ENCODE assay signal across 8 mouse cellular contexts in the genomic region with DNA sequence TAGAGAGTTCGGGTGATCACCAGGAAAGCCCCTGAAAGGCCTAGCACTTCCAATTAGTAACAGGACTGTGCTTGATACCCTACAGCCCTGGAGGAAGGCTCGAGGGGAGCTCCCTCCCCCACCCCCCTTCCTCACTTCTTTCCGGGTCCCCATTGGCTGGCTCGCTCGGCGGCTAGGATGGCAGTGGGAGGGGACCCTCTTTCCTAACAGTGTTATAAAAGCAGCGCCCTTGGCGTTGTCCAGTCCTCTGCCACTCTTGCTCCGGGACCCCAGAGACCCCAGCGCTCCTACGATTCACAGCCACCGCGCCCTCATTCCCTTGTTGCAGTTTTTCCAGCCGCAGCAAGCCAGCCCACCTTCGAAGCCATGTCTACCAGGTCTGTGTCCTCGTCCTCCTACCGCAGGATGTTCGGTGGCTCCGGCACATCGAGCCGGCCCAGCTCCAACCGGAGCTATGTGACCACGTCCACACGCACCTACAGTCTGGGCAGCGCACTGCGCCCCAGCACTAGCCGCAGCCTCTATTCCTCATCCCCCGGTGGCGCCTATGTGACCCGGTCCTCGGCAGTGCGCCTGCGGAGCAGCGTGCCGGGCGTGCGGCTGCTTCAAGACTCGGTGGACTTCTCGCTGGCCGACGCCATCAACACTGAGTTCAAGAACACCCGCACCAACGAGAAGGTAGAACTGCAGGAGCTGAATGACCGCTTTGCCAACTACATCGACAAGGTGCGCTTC. TPM values are rescaled to one million over a fixed set of nuclear protein-coding genes. Genes with fewer than 3 reads are reported as not detected.
A peak's percentile ranks its signal among the peaks of the same experiment; 100 is the strongest.
DNase-seq lines count a peak whose midpoint lies in the region; ATAC-seq and TF ChIP-seq lines count a peak whose summit lies in the region.

No protein-coding gene starts in this region.

- TF ChIP-seq POLR2A in limb, embryonic 14.5 days (IDR thresholded peaks at IDR 0.05; ENCODE audit: borderline replicate concordance, extremely low read depth, insufficient read depth, insufficient read length), result peak; percentile 96; the same call in 1 of the 2 replicates

- DNase-seq in layer of hippocampus, adult 2 months (ENCODE audit: low spot score in 2 of 2), result peak in 1 of 2 experiments; percentile 20
- no peak for DNase-seq in layer of hippocampus, adult 9-10 months (ENCODE audit: low spot score)
- peak; percentile 11 for DNase-seq in cerebellum, adult 9-11 months
- peak; percentile 66 to 74 for DNase-seq in gastrocnemius, adult 8-10 months (ENCODE audit: low spot score in 2 of 2)
- DNase-seq in limb, embryonic 14.5 days (ENCODE audit: low spot score), result peak; percentile 96
- peak; percentile 91 for DNase-seq in midbrain, embryonic 14.5 days
- DNase-seq in spleen, postnatal 10 days (ENCODE audit: low spot score in 2 of 2), result peak; percentile 61 to 66

- H3K4me1 ChIP-seq in hindbrain, embryonic 16.5 days (ENCODE audit: control insufficient read depth, insufficient read depth, low read depth, low read length), result peaks cover 26% of the 10 kb centered on the region
- H3K4me1 ChIP-seq in limb, embryonic 14.5 days (ENCODE audit: control insufficient read depth, insufficient read depth, low read length), result peaks cover 21% of the 10 kb centered on the region
- peaks cover 13% of the 10 kb centered on the region for H3K4me1 ChIP-seq in midbrain, embryonic 14.5 days (ENCODE audit: control insufficient read depth, insufficient read depth, low read length)

- peak overlapping the region; percentile 84 for H3K9ac ChIP-seq in hindbrain, embryonic 16.5 days (ENCODE audit: low read depth, low read length)
- H3K9ac ChIP-seq in limb, embryonic 14.5 days (ENCODE audit: low read depth, low read length, severe bottlenecking), result peak overlapping the region; percentile 89
- H3K9ac ChIP-seq in midbrain, embryonic 14.5 days (replicated peaks; ENCODE audit: low read length), result peak overlapping the region; percentile 75

- peaks cover 4% of the 10 kb centered on the region; the same call in 1 of the 2 replicates for H3K36me3 ChIP-seq in hindbrain, embryonic 16.5 days (ENCODE audit: control insufficient read depth, insufficient read depth, low read length)
- peaks cover 28% of the 10 kb centered on the region for H3K36me3 ChIP-seq in limb, embryonic 14.5 days (ENCODE audit: control insufficient read depth, insufficient read depth, low read length)
- peaks cover 13% of the 10 kb centered on the region for H3K36me3 ChIP-seq in midbrain, embryonic 14.5 days (ENCODE audit: control insufficient read depth, insufficient read depth, low read length)

- under 1% methylated on average over 46 of the region's 46 CpGs for WGBS in hindbrain, embryonic 16.5 days
- WGBS in limb, embryonic 14.5 days, result under 1% methylated on average over 46 of the region's 46 CpGs
- under 1% methylated on average over 46 of the region's 46 CpGs for WGBS in midbrain, embryonic 14.5 days

- peak overlapping the region; percentile 85 for H3K27ac ChIP-seq in layer of hippocampus, adult 2 months
- peak overlapping the region; percentile 83 for H3K27ac ChIP-seq in hindbrain, embryonic 16.5 days (ENCODE audit: low read depth, low read length)
- peak overlapping the region; percentile 94 for H3K27ac ChIP-seq in limb, embryonic 14.5 days (replicated peaks; ENCODE audit: low read depth, low read length)
- peak overlapping the region; percentile 90 for H3K27ac ChIP-seq in midbrain, embryonic 14.5 days (replicated peaks; ENCODE audit: low read depth, low read length)

- H3K9me3 ChIP-seq in hindbrain, embryonic 16.5 days (ENCODE audit: control insufficient read depth, low read length), result no peaks in the 10 kb centered on the region
- no peaks in the 10 kb centered on the region for H3K9me3 ChIP-seq in limb, embryonic 14.5 days (ENCODE audit: control insufficient read depth, low read length)
- no peaks in the 10 kb centered on the region for H3K9me3 ChIP-seq in midbrain, embryonic 14.5 days (ENCODE audit: control insufficient read depth, low read length)

- peak; percentile 93 for ATAC-seq in hindbrain, embryonic 16.5 days
- ATAC-seq in limb, embryonic 14.5 days (ENCODE audit: low FRiP score, low read depth), result peak; percentile 90
- peak; percentile 89 for ATAC-seq in midbrain, embryonic 14.5 days (ENCODE audit: low FRiP score, low TSS enrichment)

- H3K27me3 ChIP-seq in hindbrain, embryonic 16.5 days (replicated peaks; ENCODE audit: control insufficient read depth, insufficient read depth, low read length), result no peaks in the 10 kb centered on the region
- H3K27me3 ChIP-seq in limb, embryonic 14.5 days (ENCODE audit: control insufficient read depth, insufficient read depth, low read length), result no peaks in the 10 kb centered on the region
- H3K27me3 ChIP-seq in midbrain, embryonic 14.5 days (ENCODE audit: control insufficient read depth, insufficient read depth, low read length), result no peaks in the 10 kb centered on the region

- H3K4me2 ChIP-seq in hindbrain, embryonic 16.5 days (ENCODE audit: low read length), result peak overlapping the region; percentile 91
- H3K4me2 ChIP-seq in limb, embryonic 14.5 days (replicated peaks; ENCODE audit: low read depth, low read length, severe bottlenecking), result peak overlapping the region; percentile 69
- H3K4me2 ChIP-seq in midbrain, embryonic 14.5 days (ENCODE audit: low read length), result peak overlapping the region; percentile 80

- H3K4me3 ChIP-seq in layer of hippocampus, adult 2 months, result peak overlapping the region; percentile 63
- peak overlapping the region; percentile 85 for H3K4me3 ChIP-seq in hindbrain, embryonic 16.5 days (ENCODE audit: low read length)
- H3K4me3 ChIP-seq in limb, embryonic 14.5 days (replicated peaks; ENCODE audit: low read length), result peak overlapping the region; percentile 78
- peak overlapping the region; percentile 67 for H3K4me3 ChIP-seq in midbrain, embryonic 14.5 days (replicated peaks; ENCODE audit: low read depth, low read length)

- no peak for TF ChIP-seq CTCF in layer of hippocampus, adult 2 months (conservative IDR thresholded peaks at IDR 0.05)

RNA-seq across cellular contexts. Expression of gene Vim, which starts 0.5 kb away (rescaled TPM):
- 10 to 100 TPM; 57.4 to 71.6 TPM for total RNA-seq in layer of hippocampus, adult 2 months (2021)
- 100 to 1,000 TPM in 1 of 4 experiments, 10 to 100 TPM in 3; 64.2 to 139 (median 92.0) TPM for total RNA-seq in gastrocnemius, adult 8-10 months (2022)
- 374 and 458 TPM in 2 replicates for polyA plus RNA-seq in hindbrain, embryonic 16.5 days (2015; fragmentation: Nextera tagmentation; extraction: Ambion mirVana)
- polyA plus RNA-seq in limb, embryonic 14.5 days (2012; rRNA removed), result 1,568 and 2,459 TPM in 2 replicates
- polyA plus RNA-seq in limb, embryonic 14.5 days (2014; fragmentation: Nextera tagmentation; extraction: Ambion mirVana), result 1,202 and 1,226 TPM in 2 replicates
- polyA plus RNA-seq in midbrain, embryonic 14.5 days (2014; fragmentation: Nextera tagmentation; extraction: Ambion mirVana), result 432 and 607 TPM in 2 replicates

RNA-seq across cellular contexts. Expression of gene Trdmt1, which starts 29.8 kb away (rescaled TPM):
- total RNA-seq in layer of hippocampus, adult 2 months (2021), result 1 to 10 TPM; 3.7 to 5.2 TPM
- 1 to 10 TPM; 2.4 to 4.1 (median 3.7) TPM for total RNA-seq in gastrocnemius, adult 8-10 months (2022)
- 6.7 and 8.6 TPM in 2 replicates for polyA plus RNA-seq in hindbrain, embryonic 16.5 days (2015; fragmentation: Nextera tagmentation; extraction: Ambion mirVana)
- polyA plus RNA-seq in limb, embryonic 14.5 days (2012; rRNA removed), result 7.5 and 9.7 TPM in 2 replicates
- 12.6 and 13.7 TPM in 2 replicates for polyA plus RNA-seq in limb, embryonic 14.5 days (2014; fragmentation: Nextera tagmentation; extraction: Ambion mirVana)
- polyA plus RNA-seq in midbrain, embryonic 14.5 days (2014; fragmentation: Nextera tagmentation; extraction: Ambion mirVana), result 8.6 and 8.9 TPM in 2 replicates
